Mouse (Mus musculus) neural tube, embryonic 14.5 days (tissue): ENCODE measurements around the gene Cep85l. TPM values are rescaled to one million over a fixed set of nuclear protein-coding genes. Genes with fewer than 3 reads are reported as not detected.

ENCODE experiments used
- ATAC-seq: fragments of 200-750 bp; cut with Nextera tagmentation; 2 replicates; pipeline ENCODE4 v1.8.0; 2017; ENCODE audit warnings: low read depth, mild to moderate bottlenecking, moderate TSS enrichment, moderate library complexity
- H3K27ac ChIP-seq: fragments of 300-500 bp; sonication (generic); 2 replicates; pipeline ENCODE4 v1.5.1; 2014; ENCODE audit warnings: low read depth, mild to moderate bottlenecking, control low read depth, low read length, moderate library complexity, mixed read lengths
- H3K27me3 ChIP-seq: fragments of 300-500 bp; sonication (generic); 2 replicates; pipeline ENCODE4 v1.6.1; 2014; ENCODE audit warnings: low read length; ENCODE audit not compliant: control insufficient read depth, insufficient read depth
- H3K36me3 ChIP-seq: fragments of 300-500 bp; sonication (generic); 2 replicates; pipeline ENCODE4 v1.6.1; 2014; ENCODE audit warnings: low read length, mixed read lengths; ENCODE audit not compliant: control insufficient read depth, insufficient read depth
- H3K4me1 ChIP-seq: fragments of 300-500 bp; sonication (generic); 2 replicates; pipeline ENCODE4 v1.6.1; 2014; ENCODE audit warnings: low read length; ENCODE audit not compliant: control insufficient read depth, insufficient read depth
- H3K4me2 ChIP-seq: fragments of 300-500 bp; sonication (generic); 2 replicates; pipeline ENCODE4 v1.6.1; 2014; ENCODE audit warnings: mild to moderate bottlenecking, low read depth, low read length, control low read depth
- H3K4me3 ChIP-seq: fragments of 300-500 bp; sonication (generic); 2 replicates; pipeline ENCODE4 v1.5.1; 2014; ENCODE audit warnings: low read depth, low read length, control low read depth, mixed read lengths
- H3K9ac ChIP-seq: fragments of 300-500 bp; sonication (generic); replicated peaks from 2 replicates; pipeline ENCODE4 v1.6.1; 2014; ENCODE audit warnings: low read depth, mild to moderate bottlenecking, control low read depth, low read length, mixed read lengths
- H3K9me3 ChIP-seq: fragments of 300-500 bp; sonication (generic); 2 replicates; pipeline ENCODE4 v1.6.1; 2016; ENCODE audit warnings: low read length; ENCODE audit not compliant: control insufficient read depth
- WGBS: fragments of 180-500 bp; shearing (Covaris S2); extraction: QIAGEN DNeasy Blood & Tissue Kit; methylation state at CpG from one replicate; pipeline ENCODE4 v1.1.7; 2014; 5-methylcytosine and 5-hydroxymethylcytosine counted together
- polyA plus RNA-seq: library from polyadenylated mRNA; unstranded; fragments of >200 nt; fragmentation: Nextera tagmentation; extraction: Ambion mirVana; gene quantifications from 2 replicates; pipeline ENCODE4 v1.2.1, GENCODE M21; 2014

Gene Cep85l
- polyA plus RNA-seq, 1 experiment from 2014 or later, result 11.6 TPM

DNA sequence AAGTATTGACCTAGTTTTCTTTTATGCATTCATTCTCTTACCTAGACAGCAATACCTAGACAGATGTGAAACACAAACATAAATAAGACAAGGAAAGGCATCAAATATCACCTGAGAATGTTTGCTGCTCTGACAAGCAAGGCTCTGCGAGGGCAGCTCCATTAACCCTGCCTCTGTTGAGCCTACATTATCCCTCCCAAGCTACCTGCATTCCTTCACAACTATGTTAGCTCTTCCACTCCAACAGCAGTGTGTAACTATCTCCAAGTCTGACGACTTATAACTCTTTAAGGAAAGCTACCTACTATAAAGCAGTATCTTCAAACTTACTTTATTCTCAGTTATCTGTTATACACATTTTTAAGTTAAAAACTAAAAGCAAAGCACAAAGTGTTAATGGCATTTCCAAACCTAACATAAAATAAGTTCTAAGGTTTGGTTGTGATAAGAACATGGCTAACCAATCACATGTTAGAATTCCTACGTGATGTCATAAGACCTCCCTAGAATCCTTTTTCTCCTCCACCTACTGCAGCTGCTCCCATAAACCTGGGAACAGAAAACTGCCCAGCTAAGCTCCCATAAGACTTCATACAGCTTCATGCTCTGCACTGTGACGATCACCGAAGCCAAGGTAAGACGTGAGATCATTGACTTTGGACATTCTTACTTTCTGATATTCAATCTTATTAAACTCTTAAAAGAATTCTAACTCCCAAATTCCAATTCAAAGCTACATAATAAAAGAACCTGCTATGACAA, 42.4 kb downstream of the Cep85l start, which contains the start of gene Pln:
Gene Pln, plus strand, starts transcription at position 506 of the 762 bp plus-strand sequence.
- no peak for ATAC-seq

GRCm38 (mm10) chr10:53335974-53336373, 43.8 kb downstream of the Cep85l start:
- H3K9ac ChIP-seq, result no peak overlapping the region
- ATAC-seq, result no peak

More for the DNA sequence above, 42.4 kb downstream of the Cep85l start, which contains the start of gene Pln:
- no peaks in the 10 kb centered on the region for H3K4me1 ChIP-seq
- no peak within 1 kb of the TSS for H3K4me3 ChIP-seq
- H3K36me3 ChIP-seq, result no peaks in the 10 kb centered on the region
- H3K27ac ChIP-seq, result no peak within 1 kb of the TSS
- no peaks in the 10 kb centered on the region for H3K27me3 ChIP-seq
- H3K9ac ChIP-seq, result no peak within 1 kb of the TSS
- no peaks in the 10 kb centered on the region for H3K9me3 ChIP-seq
- 80% methylated on average over 6 of the region's 6 CpGs for WGBS
- H3K4me2 ChIP-seq, result no peak within 1 kb of the TSS

GRCm38 (mm10) chr10:53335266-53335665, 44.5 kb downstream of the Cep85l start:
- no peak for ATAC-seq
- H3K4me1 ChIP-seq, result no peaks in the 10 kb centered on the region
- no peak overlapping the region for H3K9ac ChIP-seq
- no peaks in the 10 kb centered on the region for H3K27me3 ChIP-seq
- no peaks in the 10 kb centered on the region for H3K36me3 ChIP-seq
- no peak overlapping the region for H3K4me2 ChIP-seq
- no peak overlapping the region for H3K27ac ChIP-seq
- no peaks in the 10 kb centered on the region for H3K9me3 ChIP-seq
- WGBS, result 88% methylated on average over 2 of the region's 2 CpGs
- no peak overlapping the region for H3K4me3 ChIP-seq

More at GRCm38 (mm10) chr10:53335974-53336373, 43.8 kb downstream of the Cep85l start:
- WGBS, result 98% methylated on average over 3 of the region's 3 CpGs
- Histone ChIP-seq H3K36me3 (no peaks in the 10 kb centered on the region), H3K4me2 (no peak overlapping the region), H3K4me3 (no peak overlapping the region), H3K4me1 (no peaks in the 10 kb centered on the region), H3K27ac (no peak overlapping the region), H3K9me3 (no peaks in the 10 kb centered on the region), H3K27me3 (no peaks in the 10 kb centered on the region)

DNA sequence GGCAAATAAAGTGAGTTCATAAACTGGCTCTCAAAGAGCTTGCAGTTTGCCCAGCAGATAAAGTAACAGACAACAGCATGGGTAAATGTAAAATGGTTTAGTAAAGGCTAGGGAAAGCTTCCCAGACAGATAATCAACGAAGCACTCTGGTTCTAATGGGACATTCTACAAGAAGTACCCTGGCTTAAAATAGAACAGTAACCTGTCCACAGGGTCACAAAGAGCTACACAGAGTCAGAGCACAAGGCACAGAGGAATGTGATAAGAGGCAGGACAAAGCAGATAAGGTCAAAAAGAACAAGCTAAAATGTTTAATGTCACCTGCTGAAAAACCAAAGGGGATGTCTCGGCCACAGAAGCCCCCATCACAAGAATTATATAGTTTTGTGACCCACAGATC, 47.0 kb downstream of the Cep85l start:
- no peak for ATAC-seq
- Histone ChIP-seq H3K4me1 (no peaks in the 10 kb centered on the region), H3K36me3 (no peaks in the 10 kb centered on the region), H3K4me3 (no peak overlapping the region), H3K27me3 (no peaks in the 10 kb centered on the region), H3K9me3 (no peaks in the 10 kb centered on the region), H3K27ac (no peak overlapping the region), H3K9ac (no peak overlapping the region), H3K4me2 (no peak overlapping the region)
- 87% methylated on average over 2 of the region's 2 CpGs for WGBS

- no peaks in the 10 kb centered on the region for H3K36me3 ChIP-seq
- H3K4me3 ChIP-seq, result no peak overlapping the region
- no peaks in the 10 kb centered on the region for H3K4me1 ChIP-seq
- H3K27ac ChIP-seq, result no peak overlapping the region
- no peak overlapping the region for H3K4me2 ChIP-seq
- H3K9me3 ChIP-seq, result no peaks in the 10 kb centered on the region
- 76% methylated on average over 3 of the region's 3 CpGs for WGBS
- no peak for ATAC-seq
- H3K27me3 ChIP-seq, result no peaks in the 10 kb centered on the region
- H3K9ac ChIP-seq, result no peak overlapping the region
These were observed 50.5 kb downstream of the Cep85l start for GRCm38 (mm10) chr10:53329257-53329656.

DNA sequence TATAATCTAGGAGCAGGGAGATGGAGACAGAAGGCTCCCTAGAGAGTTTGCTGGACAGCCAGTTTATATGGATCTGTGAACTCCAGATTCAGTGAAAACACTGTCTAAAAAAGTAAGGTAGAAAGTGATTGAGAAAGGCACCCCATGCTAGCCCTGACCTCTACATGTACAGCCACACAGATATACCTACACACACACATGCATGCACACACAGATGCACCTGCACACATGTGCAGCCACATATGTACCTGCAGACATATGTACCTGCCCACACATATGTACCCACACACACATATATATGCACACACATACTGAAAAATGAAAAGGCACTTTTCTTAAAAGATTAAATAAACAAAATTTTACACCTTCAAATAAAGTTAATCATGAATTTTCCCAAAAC, 53.4 kb downstream of the Cep85l start:
- ATAC-seq, result no peak
- H3K4me3 ChIP-seq, result no peak overlapping the region
- H3K9ac ChIP-seq, result no peak overlapping the region
- H3K4me2 ChIP-seq, result no peak overlapping the region
- no peak overlapping the region for H3K27ac ChIP-seq
- no peaks in the 10 kb centered on the region for H3K27me3 ChIP-seq
- no peaks in the 10 kb centered on the region for H3K9me3 ChIP-seq
- H3K36me3 ChIP-seq, result no peaks in the 10 kb centered on the region
- no peaks in the 10 kb centered on the region for H3K4me1 ChIP-seq

- Histone ChIP-seq H3K36me3 (no peaks in the 10 kb centered on the region), H3K4me2 (no peak overlapping the region), H3K27ac (no peak overlapping the region), H3K27me3 (no peaks in the 10 kb centered on the region), H3K4me1 (0 out of 2 replicates have a peak, but pooled peaks cover 3% of the 10 kb centered on the region), H3K4me3 (no peak overlapping the region), H3K9ac (no peak overlapping the region), H3K9me3 (no peaks in the 10 kb centered on the region)
- no peak for ATAC-seq
- 71% methylated on average over 1 of the region's 1 CpGs for WGBS
These were observed 55.1 kb downstream of the Cep85l start for GRCm38 (mm10) chr10:53324663-53325062.

DNA sequence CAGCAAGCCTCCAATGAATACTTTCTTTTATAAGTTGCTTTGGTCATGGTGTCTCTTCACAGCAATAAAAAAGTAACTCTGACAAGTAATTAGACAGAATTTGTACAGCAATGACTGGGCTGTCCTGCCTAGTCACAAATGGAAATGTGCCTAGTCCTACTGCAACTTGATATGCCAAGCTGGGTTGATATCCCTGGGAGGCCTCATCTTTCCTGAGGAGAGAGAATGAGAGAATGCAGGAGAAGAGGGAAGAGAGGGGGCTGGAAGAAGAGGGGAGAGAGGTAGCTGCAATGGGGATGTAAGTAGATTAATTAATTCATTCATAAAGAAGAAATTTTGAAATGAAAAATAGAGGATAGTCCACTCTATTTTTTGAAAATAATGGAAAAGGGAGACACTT, 56.4 kb downstream of the Cep85l start:
- no peak for ATAC-seq
- H3K4me1 ChIP-seq, result 0 out of 2 replicates have a peak, but pooled peaks cover 3% of the 10 kb centered on the region
- H3K4me3 ChIP-seq, result no peak overlapping the region
- H3K4me2 ChIP-seq, result no peak overlapping the region
- H3K36me3 ChIP-seq, result peaks cover 3% of the 10 kb centered on the region; the same call in 1 of the 2 replicates
- H3K9ac ChIP-seq, result no peak overlapping the region
- H3K27ac ChIP-seq, result no peak overlapping the region
- no peaks in the 10 kb centered on the region for H3K27me3 ChIP-seq
- H3K9me3 ChIP-seq, result no peaks in the 10 kb centered on the region

DNA sequence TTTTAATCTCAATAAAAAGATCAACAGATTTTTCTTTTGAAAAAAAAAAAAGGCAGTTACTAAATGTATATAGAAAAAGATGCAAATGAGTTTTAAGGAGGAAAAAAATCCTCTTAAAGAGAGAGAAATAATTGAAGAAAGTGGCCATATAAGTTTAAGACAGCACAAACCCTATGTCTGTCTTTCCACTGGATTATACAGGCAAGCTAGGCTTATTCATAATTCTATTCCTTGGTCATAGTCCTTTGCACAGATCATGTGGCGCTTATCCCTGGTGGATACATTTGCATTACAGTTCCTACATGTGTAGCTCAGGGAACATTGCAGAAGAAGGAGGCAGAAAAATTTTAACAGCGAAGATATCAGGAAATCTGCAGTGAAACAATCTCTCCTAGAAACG, 73.1 kb downstream of the Cep85l start:
- Histone ChIP-seq H3K27me3 (no peaks in the 10 kb centered on the region), H3K4me3 (no peak overlapping the region), H3K9ac (no peak overlapping the region), H3K27ac (no peak overlapping the region), H3K9me3 (no peaks in the 10 kb centered on the region), H3K4me2 (no peak overlapping the region), H3K4me1 (no peaks in the 10 kb centered on the region), H3K36me3 (no peaks in the 10 kb centered on the region)
- WGBS, result 93% methylated on average over 3 of the region's 3 CpGs
- no peak for ATAC-seq
